Mouse (Mus musculus): ENCODE data around the gene Ppm1l. TPM values are rescaled to one million over a fixed set of nuclear protein-coding genes. Genes with fewer than 3 reads are reported as not detected.

Gene Ppm1l
- polyA plus RNA-seq, 3 experiments from 2014 or later = 0.06 to 4.4 (median 3.0) TPM

DNA sequence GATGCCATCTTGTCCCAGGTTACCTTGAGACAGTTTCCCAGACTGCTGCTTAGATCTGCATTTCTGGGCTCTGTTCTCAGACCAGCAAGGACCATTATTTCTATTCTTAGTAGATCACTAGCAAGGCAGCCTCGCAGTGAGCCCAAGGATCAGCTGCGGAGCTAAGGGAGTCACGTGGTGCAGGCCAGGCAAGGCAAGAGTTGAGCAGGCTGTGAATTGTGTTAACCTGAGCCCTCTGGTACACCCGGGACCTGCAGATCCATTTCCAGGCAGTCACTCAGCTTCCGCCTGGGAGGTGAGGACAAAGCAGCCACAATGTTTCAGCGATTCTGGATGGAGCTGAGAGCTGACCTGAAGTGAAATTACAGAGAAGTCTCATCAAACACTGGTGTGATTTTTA is 185.3 kb downstream of the Ppm1l start:
- ATAC-seq = no peak

DNA sequence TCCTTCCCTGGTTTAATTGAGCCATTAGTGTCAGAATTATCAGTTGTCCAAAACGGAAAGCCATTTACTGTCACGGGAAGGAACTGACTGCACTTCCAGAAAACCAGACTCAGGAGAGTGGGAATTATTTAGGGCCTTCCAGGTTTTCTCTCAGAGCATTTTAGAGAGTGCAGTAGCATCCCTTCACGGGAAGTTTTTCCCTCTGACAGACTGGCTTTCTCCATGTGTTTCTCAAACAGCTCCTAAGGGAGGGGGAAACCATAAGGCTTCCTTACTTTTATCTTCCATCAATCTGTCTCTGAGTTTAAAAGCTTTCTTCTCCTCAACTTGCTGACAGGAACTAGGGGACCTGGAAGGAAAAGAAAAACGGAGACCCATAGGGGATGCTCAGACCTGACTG is 185.9 kb downstream of the Ppm1l start:
- ATAC-seq = no peak

DNA sequence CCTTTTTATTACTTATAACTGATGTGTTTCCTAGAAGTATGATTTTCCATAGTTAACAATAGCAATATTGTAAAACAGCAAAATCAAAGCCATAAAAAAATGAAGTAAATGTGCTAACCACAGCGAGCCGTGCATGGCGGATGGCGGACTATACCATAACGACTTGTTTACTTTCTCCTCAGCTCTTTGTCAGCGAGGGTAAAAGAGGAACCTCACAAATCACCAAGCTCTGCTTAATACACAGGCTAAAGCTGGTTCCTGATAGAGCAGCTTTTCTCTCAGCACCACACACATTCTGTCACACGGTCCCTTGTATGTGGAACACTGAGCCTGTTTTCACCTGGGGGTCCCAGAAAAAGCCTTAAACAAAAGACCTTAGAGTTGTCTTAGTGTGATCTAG is 188.4 kb downstream of the Ppm1l start:
- ATAC-seq = no peak

DNA sequence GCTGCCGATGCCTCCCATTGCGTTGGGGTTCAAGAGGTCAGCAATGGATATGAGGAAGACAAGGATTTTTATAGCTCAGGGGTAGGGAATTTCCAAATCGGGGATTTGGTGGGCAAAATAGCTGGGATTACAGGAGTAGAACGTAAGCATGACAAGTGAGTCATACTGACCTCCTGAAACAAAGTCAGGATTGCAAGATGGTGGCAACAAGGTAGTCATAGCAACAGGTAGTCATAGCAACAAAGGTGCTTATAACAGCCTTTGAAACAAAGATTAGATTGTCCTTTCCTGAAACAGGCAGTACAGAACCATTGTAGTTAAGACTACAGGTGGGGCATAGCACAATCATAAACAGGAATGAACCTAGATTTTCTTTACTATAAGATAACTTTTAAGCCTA is 189.7 kb downstream of the Ppm1l start:
- no peak for ATAC-seq

- ATAC-seq = no peak
Observed at GRCm38 (mm10) chr3:69509411-69509952, 192.8 kb downstream of the Ppm1l start.

DNA sequence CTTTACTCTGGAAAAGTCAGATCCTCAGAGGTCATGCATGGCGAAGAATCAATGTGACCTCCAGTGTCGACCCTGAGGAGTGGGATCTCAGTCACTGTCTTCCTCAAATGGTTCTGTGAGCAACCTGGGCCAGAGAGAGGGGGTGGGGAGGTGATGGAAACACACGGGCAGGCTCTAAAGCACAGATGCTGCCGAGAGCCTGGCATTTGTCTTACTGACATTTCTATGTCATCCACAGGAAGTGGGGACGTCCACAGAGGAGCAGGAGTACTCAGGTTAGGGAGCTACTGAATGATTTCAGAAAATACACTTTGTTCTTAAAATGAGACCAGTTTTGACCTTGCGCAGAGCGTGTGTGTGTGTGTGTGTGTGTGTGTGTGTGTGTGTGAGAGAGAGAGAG is 195.2 kb downstream of the Ppm1l start:
- no peak for ATAC-seq

DNA sequence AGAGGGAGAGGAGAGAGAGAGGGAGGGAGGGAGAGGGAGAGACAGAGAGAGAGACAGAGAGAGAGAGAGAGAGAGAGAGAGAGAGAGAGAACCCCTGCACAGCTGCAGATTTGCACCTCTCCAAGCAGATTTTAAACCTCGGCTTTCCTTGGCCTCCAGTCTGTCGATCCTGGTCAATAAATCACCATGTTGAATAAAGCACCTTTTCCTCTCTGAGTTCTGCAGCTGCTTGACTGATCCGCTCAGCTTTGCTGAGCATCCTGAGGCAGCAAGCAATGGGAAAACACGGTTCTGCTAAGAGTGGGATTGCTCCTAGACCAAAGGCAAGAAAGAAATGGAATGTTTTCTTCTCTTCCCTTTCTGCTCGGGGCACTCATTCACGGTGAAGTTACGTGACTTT is 195.7 kb downstream of the Ppm1l start:
- no peak for ATAC-seq

- no peak for ATAC-seq
Observed at GRCm38 (mm10) chr3:69515730-69516350, 199.2 kb downstream of the Ppm1l start.

- ATAC-seq = no peak
Observed at GRCm38 (mm10) chr3:69519188-69519587, 202.5 kb downstream of the Ppm1l start.

DNA sequence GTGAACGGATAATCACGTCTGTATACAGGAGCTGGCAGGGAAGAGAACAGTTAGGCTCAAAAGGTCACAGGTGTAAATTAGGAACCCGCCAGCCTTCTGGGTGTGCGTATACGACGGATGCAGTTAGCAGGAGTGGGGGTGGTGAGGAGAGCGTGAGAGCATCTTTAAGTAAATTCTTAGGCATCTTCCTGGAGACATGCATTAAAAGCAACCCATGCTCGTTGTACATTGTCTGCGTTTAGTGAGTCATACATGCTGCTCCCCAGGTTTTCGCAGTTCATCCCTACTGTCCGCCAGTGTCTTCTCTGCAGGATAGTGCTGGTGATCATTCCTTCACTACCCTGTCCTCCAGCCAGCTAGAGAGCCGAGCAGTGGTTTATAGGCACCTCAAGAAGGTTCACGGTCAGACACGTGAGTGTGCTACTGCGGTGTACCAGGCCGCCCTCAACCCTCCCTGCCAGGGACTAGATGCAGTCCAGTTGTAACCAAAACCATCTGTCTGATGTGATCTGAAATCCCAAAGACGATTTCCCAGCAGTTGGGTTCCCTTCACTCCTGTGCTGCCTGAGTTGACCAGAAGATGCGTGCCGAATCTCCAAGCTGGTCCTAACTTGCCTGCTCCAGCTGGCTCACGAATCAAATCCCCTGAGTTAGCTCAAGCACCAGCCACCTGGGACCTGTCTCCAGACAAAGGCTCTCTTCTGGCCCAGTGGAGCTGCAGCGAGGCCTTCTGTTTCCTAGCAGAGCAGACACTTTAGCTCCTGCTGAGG is 203.3 kb downstream of the Ppm1l start:
- ATAC-seq = no peak

- no peak for ATAC-seq
Observed at GRCm38 (mm10) chr3:69522270-69522669, 205.6 kb downstream of the Ppm1l start.

- peak; percentile 32 for ATAC-seq
Observed at GRCm38 (mm10) chr3:69524356-69525071, 207.9 kb downstream of the Ppm1l start.

DNA sequence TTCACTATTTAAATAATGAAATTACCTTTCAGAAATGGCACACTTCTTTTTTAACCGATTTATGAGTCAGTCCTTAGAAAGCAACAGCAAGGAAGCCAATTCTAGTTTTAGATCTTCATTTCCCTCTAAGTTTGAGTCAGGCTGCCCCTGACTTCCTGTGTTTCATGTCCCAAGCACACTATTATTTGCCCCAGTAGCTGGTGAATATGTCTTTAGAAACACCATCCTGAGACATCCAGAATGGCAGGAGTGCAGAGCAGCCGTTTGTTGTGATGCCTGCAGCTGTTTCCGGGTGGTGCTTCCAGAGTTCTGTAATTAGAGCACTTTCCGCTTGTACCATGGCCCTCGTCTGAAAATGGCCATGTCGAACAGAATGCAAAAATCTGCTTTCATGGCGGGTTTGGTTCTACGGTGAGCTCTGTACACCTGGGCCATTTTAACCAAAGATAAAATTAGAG is 208.4 kb downstream of the Ppm1l start:
- ATAC-seq = peak; percentile 35

DNA sequence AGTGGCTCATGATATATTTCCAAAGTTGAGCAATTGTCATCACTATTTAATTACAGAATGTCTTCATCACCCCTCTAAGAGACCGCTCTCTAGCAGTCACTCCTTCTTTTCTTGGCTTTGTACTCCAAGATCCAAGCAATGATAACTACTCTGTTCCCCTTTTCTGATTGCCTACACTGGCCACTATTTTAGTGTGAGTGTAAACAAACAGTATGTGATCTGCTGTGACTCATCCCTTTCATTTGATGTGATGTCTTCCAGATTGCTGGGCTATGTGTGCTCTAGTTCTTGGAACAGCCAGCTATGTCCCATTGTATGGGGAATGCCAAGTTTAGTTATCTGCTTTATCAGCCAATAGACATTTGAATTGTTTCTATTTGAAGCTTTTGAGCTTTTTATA is 210.7 kb downstream of the Ppm1l start:
- ATAC-seq = no peak

- no peak for ATAC-seq
Observed at GRCm38 (mm10) chr3:69529576-69529975, 212.9 kb downstream of the Ppm1l start.

DNA sequence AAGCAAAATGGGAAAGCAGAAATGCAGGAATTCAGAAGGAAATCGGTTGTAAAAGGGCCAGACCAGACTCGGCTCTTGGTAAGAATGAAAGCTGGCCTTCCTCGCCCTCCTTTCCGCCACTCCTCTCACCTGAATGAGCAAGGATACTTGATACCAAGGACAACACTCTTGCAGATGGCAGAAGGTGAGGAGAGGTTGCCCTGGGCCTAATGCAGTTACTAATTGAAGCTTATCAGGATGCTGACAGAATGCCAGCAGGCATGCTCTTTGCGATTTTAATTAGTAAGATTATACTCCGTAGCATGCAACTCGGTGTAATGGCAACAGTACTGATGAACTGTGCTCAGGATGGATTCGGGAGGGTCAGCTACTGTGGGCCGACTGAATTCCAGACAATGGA is 214.8 kb downstream of the Ppm1l start:
- no peak for ATAC-seq

- ATAC-seq = no peak
Observed at GRCm38 (mm10) chr3:69532687-69533086, 216.0 kb downstream of the Ppm1l start.

- no peak for ATAC-seq
Observed at GRCm38 (mm10) chr3:69535486-69535885, 218.8 kb downstream of the Ppm1l start.

DNA sequence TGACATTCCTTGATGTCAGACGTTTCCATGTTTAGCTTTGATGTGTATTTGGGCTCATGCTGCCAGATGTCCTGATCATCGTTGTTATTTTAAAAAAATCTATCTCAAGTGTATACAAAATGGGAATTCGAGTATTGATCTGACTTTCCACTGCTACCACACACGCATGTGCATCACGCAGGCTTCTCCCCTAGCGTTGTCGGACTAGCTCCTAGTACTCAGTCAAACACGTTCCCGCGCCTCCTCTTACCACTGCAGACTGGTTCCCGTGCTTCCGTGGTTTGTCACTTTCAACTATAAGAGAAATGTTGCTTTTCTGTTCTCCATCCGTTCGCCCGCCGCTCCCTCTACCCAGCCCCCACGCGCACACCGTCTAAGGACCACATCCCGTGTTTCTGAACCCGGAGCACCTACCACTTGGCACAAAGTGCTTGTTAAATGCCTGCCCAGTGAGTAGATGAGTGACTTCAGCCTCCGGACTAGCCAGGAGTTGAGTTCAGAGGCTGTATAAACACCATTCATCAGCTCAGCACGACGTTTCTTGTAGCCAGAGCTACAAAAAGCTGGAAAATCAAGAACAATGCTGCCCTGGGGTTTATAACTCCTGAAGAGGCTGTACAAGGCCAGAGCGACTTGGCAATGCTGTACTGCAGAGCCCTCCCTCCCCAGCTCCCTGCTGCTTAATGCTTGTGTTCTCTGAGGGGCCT is 219.4 kb downstream of the Ppm1l start:
- no peak for ATAC-seq

DNA sequence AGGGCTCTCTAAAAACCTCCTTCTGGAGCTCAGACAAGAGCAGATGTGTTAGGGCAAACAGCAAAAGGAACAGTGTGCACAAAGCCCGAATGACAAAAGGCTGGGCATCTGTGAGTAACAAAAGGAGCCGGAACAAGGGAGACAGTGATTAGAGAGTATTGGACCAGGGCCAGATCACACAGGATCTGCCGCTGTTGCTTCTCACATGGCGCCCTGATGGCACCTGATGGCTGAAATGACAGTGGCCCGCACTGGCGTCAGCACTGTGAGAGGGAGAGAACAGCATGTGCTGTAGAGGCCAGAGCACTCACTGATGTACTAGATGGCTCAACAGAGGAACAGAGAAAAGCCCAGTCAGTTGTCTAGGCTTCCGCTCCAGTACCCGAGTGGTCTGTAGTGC is 226.3 kb downstream of the Ppm1l start:
- ATAC-seq = no peak

DNA sequence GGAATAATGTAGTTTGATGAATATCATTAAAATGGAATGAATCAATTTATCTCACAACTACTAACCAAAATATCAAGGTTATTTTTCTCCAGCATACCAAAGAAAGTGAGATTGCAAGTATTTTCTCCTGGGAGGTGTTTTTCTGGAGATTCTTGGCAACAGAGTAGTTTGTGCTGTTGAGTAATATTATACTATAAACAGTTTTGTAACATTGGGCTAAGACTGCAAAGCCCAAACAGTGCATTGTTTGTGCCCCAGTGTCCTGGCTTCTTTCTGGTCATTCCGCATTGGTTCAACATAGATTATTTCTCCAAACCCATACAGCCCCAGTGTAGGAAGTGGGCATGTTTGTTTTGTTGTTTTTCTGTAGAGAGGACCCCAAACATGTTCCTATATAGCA is 227.1 kb downstream of the Ppm1l start:
- no peak for ATAC-seq

- ATAC-seq = peak; percentile 80
Observed at GRCm38 (mm10) chr3:69545017-69545416, 228.4 kb downstream of the Ppm1l start.

Measured in inflammation-experienced regulatory T-cells, adult 6 months (primary cell).